Mouse (Mus musculus) monocyte, adult 5-6 weeks (primary cell): ENCODE data around the gene Gstm1. TPM values are rescaled to one million over a fixed set of nuclear protein-coding genes. Genes with fewer than 3 reads are reported as not detected.
"Not testable (repeated sequence)": the region's sequence is repeated elsewhere in the genome, so short reads cannot be mapped to it uniquely, and the experiment has no call there.

ENCODE experiments used
- ATAC-seq: fragments of 153-309, 156-312 bp; replicated peaks from 2 replicates; pipeline ENCODE4 v1.8.0; 2017; ENCODE audit warnings: mild to moderate bottlenecking; ENCODE audit not compliant: low TSS enrichment, insufficient number of reproducible peaks, severe bottlenecking, poor library complexity, low FRiP score
- total RNA-seq: library from RNA; stranded (forward); fragments of 200-1000, 200-491, 200-594 nt; gene quantifications from 3 replicates; pipeline ENCODE4 v1.2.3, GENCODE M21; 2017

The Gstm1 gene
- total RNA-seq, 1 experiment from 2014 or later, result 64.1 TPM

DNA sequence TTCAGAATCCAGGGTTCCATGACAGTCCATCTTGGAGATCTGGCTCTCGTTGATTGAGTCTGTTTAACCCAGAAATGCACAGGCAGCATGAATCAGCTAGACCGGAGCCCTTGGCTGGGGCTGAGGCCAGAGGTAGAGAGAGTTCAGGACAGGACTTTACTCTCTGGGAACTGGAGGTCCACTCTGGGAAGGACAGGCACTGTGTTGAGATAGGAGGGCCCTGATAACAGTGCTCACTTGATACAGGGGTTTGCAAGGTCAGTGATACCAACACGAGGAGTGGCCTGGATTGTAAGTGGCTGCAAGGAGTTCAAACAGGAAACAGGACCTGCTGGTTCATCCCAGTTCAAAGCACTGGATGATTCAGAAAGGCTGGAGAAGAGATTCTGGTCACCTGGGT lies 40.1 kb downstream of the Gstm1 start:
- ATAC-seq, result no peak

DNA sequence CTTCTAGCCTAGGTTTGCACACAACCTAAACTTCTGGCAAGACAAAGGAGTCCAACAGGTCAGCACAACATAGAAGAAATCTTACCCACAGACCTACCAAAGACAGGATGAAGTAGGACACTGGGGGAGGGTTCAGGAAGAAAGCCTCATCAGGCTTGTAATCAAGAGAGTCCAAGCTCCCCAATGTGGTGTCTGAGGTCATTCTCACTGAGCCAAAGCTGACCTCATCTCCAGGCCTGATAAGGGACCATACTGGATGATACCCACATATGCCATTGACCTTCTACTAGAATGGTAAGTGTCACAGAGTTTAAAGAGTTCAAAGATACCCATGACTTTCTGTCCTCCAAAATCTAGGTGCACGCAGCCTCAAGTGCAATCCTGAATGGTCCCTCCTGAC lies 43.5 kb downstream of the Gstm1 start:
- no peak for ATAC-seq

- ATAC-seq, result no peak
Measured at GRCm38 (mm10) chr3:107972070-107972469, 45.7 kb downstream of the Gstm1 start.

DNA sequence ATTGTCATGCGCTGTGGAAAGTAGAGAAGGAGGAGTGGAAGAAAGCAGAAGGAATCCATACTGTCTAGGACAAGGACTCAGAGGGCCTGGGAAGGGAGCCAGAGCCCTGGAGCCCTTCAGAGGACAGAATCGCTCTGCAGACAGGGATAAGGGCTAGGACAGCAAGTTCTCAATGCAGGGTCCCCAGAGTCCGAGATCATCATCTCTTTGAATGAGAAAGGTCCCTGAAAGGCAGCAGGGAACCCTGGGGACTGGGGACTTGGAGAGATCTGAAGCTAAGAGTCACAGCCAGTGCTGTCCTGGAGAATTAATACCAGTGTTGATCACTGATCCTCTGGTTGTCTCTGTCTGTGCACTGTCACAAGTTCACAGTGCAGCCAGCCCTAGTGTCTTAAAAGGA lies 46.7 kb downstream of the Gstm1 start:
- not testable (repeated sequence) for ATAC-seq

DNA sequence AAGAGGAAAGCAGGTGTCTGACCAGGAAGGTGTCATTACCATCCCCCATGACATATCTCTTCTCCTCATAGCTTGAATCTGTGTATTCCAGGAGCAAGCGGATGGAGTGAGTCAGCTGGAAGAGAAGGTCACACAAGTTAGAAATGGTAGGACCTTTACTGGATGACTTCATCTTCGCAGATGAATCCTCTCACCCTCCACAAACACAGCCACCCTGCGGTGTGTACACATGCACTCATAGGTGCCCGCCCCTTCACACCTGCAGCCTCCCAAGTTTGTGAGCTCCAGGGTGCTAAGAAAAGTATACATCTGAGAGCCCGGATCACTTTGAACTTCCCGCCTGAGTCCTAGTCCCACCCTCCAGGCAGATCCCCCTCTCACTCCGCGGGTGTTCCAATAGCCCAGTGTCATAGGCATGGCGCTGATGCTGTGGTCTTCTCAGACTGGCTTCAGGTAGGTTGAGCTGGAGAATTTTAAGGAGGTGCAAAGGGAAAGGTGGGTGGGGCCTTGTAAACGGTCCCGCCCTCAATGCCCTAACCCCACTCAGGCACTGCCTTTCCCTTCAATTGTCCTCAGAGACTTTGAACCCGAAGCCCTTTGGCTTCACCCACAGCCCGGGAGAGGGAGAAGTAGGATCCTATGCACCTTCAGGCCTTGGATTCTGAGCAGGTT lies 48.9 kb downstream of the Gstm1 start, which contains the start of gene Gstm3:
TSS of gene Gstm3 (minus strand) at position 560 of the 672 bp plus-strand sequence.
- ATAC-seq, result no peak

- ATAC-seq, result no peak
Measured at GRCm38 (mm10) chr3:107966631-107967030, 51.1 kb downstream of the Gstm1 start.

DNA sequence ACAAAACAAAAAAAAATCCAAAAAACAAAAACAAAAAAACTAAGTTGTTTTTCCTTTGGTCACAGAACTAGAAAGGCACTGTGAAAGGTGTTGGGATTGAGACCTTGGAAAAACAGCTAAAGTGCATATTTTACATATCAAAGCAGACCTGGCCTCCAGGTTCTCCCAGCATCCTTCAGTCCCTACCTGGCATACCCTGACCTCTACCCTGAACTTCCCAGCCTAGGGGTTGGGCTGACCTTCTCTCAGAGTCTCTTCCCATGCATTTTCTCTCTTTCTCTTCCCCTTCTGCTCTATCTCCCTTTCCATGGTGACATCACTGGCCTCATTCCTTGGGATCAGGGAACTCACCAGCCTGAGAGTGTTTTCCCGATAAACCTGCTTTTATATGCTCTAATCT lies 52.2 kb downstream of the Gstm1 start:
- ATAC-seq, result no peak

- ATAC-seq, result 0 out of 2 replicates have a peak, but pooled peaks have one; percentile 29
Measured at GRCm38 (mm10) chr3:107964656-107965308, 53.0 kb downstream of the Gstm1 start.

DNA sequence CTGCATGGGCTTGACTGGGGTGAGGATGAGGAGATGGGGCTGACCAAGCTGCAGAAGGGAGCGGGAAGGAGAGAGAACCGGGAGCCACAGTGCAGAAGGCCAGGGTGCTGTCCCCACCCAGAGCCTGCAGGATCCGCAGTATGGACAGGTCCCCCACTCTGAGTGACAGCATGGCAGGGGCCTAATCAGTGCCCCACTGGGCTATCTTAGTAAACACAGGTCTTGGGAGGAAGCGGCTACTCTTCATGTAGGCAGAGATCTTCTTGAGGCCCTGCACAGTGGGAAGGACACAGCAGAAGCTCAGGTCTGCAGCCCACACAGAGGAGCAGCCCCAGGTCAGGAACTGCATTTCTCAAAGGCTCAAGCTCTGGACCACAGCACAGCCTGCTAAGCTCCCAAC lies 53.7 kb downstream of the Gstm1 start:
- no peak for ATAC-seq

Other genes with a start within 250 kb of the Gstm1 start
- gene Eps8l3, start 140.7 kb downstream of the Gstm1 start, total RNA-seq, result not detected in 3 replicates
- gene Gstm5, start 122.2 kb downstream of the Gstm1 start, total RNA-seq, result 5.0 to 6.9 TPM in 2 of 3 replicates, not detected in the other
- gene Gstm7, start 86.2 kb downstream of the Gstm1 start, total RNA-seq, result not detected in 3 replicates
- not detected in 3 replicates for gene Gstm6, start 74.2 kb downstream of the Gstm1 start, total RNA-seq
- not detected in 3 replicates for gene Gstm3, start 48.7 kb downstream of the Gstm1 start, total RNA-seq
- not detected in 3 replicates for gene Gstm2, start 31.5 kb downstream of the Gstm1 start, total RNA-seq
- gene Gstm4, start 26.9 kb upstream of the Gstm1 start, total RNA-seq, result 7.4 to 12.4 TPM (median 8.4 TPM) in 3 replicates
- 15.6 to 22.0 TPM (median 18.4 TPM) in 3 replicates for gene Ampd2, start 68.7 kb upstream of the Gstm1 start, total RNA-seq
- gene Gnat2, start 74.8 kb upstream of the Gstm1 start, total RNA-seq, result not detected in 3 replicates
- 156 to 172 TPM (median 164 TPM) in 3 replicates for gene Gnai3, start 128.2 kb upstream of the Gstm1 start, total RNA-seq
- gene Gpr61, start 136.9 kb upstream of the Gstm1 start, total RNA-seq, result not detected in 3 replicates
- 3.7 to 6.2 TPM (median 4.2 TPM) in 3 replicates for gene Amigo1, start 168.4 kb upstream of the Gstm1 start, total RNA-seq
- gene Cyb561d1, start 183.2 kb upstream of the Gstm1 start, total RNA-seq, result 13.0 to 22.3 TPM (median 15.0 TPM) in 3 replicates
- gene Atxn7l2, start 193.0 kb upstream of the Gstm1 start, total RNA-seq, result 4.0 to 7.1 TPM (median 6.8 TPM) in 3 replicates
- gene Sypl2, start 208.7 kb upstream of the Gstm1 start, total RNA-seq, result not detected in 3 replicates
- 137 to 139 TPM (median 138 TPM) in 3 replicates for gene Psma5, start 239.0 kb upstream of the Gstm1 start, total RNA-seq